Mouse (Mus musculus) spleen, embryonic (tissue): Measurements from ENCODE around the gene Akr1b3.
"Not testable (repeated sequence)": the region's sequence is repeated elsewhere in the genome, so short reads cannot be mapped to it uniquely, and the experiment has no call there.

ENCODE experiments used
- CTCF ChIA-PET: fragments of 350-600 bp; sonication (Branson Sonifier 250); formaldehyde crosslinking; loops from one replicate; lab custom pipeline; 2022; lab: Charles Lee

Akr1b3 gene

DNA sequence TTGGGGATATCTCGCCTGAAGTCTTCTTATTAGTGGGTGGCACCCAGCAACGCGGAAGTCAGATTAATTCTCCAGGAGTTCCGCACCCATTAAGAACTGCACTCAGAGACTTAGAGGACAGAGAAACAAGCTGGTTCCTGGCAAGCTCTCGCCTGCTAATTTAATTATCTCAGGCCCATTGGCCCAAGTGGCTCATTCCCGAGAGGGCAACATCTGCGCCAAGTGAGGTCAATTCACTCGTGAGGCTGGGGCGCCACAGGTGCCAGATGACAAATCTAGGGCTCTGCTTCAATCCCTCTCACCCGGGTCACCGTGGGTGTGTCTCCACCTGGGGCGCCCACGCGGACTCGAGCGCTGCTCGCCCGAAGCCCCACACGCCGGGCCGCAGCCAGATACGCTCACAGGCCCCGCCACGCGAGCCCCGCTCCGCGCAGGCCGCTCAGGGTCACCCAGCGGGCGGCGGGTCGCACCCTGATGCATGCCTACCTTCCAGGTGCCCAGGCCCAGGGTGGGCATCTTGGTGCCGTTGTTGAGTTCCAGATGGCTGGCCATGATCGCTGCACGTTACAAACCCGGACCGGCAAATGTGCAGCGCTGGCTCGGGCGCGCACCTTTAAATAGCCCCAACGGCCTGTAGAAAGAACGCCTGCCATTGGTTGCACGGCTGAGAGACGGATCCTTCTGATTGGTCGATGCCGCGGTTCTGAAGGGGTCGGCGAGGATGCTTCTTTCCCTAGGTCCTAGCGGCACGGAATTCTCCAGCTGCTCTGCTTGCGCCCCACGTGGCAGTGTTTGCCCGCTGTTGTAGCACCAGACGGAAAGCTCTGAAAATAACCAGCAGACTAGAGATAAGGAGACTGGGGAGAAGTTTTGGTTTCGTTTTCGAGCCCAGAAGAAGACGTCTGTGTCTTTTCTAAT, at the start of gene Akr1b3:
Akr1b3 (minus strand) TSS at position 625 of the 918 bp plus-strand sequence.
- CTCF ChIA-PET, result interaction anchor here (0.6 to 0.7 kb wide), 2 partner anchors 12 to 684 kb away, joined by 3 to 10 read pairs; no protein-coding TSS in a partner anchor

DNA sequence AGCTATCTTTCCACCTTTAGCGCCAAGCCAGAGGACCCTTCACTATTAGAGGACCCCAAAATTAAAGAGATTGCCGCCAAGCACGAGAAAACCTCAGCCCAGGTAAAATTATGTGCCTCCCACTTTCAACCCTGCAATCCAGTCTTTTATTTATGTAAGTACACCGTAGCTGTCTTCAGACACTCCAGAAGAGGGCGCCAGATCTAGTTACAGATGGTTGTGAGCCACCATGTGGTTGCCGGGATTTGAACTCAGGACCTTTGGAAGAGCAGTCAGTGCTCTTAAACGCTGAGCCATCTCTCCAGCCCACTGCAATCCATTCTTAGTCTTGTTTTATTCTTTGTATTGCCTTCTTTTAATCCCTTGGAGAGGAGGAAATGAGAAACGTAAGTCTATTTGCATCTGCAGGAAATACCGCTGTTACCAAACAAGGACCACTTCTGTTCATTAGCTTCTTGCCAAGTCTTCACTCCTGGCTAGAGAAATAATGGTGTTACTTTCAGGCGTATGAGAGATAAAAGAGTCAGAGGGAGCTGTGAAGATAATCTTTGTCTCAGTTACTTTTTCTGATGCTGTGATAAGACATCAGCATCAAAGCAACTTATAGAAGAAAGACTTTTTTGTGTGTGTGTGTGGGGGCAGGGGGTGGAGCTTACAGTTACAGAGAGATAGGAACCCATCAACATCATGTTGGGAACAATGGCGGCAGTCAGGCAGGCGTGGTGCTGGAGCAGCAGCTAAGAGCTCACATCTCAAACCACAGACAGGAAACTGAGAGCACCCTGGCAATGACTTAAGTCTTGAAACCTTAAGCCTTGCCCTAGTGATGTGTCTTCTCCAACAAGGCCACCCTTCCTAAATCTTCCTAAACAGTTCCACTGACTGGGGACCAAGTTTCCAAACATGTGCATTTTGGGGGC, 47.2 kb upstream of the Akr1b3 start:
- CTCF ChIA-PET, result no interaction called here

DNA sequence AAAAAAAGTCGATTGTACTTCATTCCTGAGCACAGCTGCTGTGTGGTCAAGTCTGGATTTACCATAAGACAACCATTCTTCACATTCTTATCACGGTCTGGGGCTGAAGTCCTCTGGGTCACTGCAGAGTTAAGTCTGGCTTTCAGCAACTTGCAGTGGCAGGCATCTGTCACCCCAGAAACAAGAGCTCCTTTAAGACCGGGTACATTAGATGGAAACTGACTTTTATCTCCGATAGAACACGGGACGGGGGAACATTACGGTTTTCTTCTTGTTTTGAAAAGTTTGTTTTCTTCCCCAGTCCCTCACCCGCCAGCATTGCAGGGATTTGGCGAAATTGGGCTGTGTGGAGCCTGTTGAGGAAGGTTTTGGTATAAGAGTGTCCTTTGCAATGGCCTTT, 38.6 kb upstream of the Akr1b3 start:
- CTCF ChIA-PET, result interaction anchor here (1.6 kb wide), 1 partner anchor 10 kb away, joined by 4 read pairs; no protein-coding TSS in a partner anchor

DNA sequence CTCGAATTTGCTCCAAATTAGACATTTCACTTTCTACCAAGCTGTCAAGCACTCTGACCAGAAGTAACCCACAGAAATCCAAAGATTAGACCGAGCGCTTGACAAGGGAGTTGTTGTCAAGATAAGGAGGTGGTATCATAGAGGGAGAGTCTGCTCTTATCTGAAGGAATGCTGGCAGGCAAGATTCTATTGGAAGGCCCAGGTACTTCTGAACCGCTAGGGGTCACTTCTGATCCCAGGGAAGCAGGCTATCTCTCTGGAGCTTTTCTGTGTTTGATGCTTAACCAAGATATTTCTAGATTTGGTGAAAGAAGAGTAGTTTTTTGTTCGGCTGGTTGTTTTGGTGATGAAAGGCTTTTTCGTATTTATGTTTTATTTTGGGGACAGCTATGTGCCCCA, 38.1 kb upstream of the Akr1b3 start:
- CTCF ChIA-PET, result interaction anchor here (1.6 kb wide), 1 partner anchor 9 kb away, joined by 4 read pairs; no protein-coding TSS in a partner anchor

DNA sequence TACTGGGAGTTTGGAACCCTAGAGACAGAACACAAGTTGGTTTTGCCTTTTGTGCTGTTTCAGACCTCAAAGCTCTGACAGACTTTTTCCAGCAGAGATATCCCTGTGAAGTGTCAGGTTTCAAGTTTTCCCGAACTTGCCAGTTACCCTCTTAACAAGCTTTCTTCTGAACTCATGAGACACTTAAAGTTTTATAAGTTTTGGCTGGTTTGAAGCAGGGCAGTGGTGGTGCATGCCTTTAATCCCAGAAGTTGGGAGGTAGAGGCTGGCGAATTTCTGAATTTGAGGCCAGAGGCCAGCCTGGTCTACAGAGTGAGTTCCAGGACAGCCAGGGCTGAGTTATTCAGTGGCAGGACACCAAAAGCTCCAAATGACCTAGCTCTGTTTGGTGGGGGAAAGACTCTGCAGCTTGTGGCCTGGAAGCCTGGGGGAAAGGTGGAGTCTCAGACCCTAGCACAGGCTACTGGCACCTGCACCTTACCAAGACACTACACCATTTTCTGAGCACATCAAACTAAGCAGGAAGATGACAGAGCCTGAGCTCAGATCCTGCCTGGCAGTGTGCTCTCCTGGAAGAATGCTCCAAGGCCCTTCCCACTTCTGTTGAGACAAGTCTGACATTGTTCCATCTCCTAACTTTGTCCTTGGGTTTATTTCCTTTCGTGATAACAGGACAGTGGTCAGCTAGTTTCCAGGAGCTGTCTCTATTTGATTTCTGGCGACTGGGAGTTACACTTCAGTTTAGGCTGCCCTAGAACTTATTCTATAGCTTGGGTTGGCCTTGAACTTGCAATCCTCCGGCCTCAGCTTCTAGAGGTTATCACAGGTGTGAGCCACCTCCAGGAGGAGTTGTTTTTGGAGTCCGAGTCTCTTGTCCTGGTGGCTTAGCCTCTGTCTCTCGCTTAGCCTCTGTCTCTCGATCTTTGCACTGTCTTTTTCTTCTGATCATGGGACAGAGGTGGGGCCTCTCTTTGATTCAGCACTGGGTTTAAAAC, 37.4 kb upstream of the Akr1b3 start:
- CTCF ChIA-PET, result interaction anchor here (1.6 kb wide), 1 partner anchor 9 kb away, joined by 4 read pairs; no protein-coding TSS in a partner anchor

DNA sequence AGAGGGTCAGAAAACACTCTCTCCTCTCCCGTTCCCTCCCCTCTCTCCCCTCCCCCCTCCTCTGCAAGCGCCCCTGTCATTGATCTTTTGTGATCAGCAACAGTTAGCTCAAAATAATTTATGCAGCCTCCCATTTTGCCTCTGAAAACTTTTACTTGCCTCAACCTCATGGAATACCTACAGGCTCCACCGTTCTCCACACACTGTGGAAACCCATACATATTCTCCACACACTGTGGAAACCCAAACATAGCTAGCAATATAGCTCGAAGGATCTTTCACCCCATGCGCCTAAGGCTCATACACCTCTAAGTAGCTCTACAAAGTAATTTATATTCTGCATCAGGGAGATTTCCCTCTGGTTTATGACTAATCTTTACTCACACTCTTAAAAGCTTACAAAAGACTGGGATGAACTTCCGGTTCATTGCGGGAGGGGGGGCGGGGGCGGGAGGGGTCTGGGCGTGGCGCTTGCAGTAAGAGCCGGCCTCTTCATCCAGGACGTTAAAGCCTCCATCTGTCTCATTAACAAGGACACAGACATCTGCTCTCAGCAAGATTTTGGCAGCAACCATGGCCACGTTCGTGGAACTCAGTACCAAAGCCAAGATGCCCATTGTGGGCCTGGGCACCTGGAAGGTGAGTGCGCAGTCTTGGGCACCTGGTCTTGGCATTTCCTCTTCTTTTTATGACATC, 36.5 kb upstream of the Akr1b3 start, which contains the start of gene Akr1b8:
Akr1b8 (plus strand) TSS at position 462 of the 696 bp plus-strand sequence.
- CTCF ChIA-PET, result interaction anchor here (0.6 kb wide), 1 partner anchor 51 kb away, joined by 5 read pairs; no protein-coding TSS in a partner anchor

DNA sequence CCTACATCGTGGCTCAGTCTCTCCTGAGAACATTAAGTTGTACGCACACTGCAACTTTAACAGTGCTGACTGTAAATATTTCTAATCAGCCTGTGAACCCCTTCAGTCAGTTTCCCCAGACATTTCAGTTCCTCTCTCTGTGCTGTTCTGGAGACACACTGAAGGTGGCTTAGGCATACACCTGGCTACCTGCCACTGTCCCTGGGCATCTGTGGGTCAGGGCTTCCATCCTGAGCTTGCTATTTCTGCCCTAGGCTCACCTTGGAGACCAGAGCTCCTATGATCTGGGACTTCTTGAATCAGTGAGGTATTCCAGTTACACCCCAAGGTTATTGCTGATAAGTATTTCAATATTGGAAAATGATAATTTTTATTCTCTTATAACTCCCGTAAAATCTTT, 35.1 kb upstream of the Akr1b3 start:
- CTCF ChIA-PET, result no interaction called here

DNA sequence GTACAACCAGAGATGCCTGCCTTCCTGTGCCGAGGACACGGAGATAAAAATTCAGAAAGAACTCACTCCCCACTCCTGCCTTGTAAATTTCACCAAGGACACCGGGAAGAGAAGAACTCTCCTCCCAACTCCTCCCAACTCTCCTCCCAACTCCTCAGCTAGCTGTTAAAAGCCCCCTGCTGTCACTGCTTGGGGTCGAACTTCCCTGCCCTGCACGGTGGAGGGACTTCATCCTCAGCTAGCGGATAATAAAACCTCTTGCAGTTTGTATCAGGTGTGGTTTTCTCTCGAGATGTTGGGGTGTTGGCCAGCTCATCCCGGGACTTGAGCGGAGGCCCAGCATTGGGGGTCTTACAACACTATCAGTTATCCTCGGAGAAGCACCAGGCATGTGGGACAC, 34.2 kb upstream of the Akr1b3 start:
- CTCF ChIA-PET, result not testable (repeated sequence)

DNA sequence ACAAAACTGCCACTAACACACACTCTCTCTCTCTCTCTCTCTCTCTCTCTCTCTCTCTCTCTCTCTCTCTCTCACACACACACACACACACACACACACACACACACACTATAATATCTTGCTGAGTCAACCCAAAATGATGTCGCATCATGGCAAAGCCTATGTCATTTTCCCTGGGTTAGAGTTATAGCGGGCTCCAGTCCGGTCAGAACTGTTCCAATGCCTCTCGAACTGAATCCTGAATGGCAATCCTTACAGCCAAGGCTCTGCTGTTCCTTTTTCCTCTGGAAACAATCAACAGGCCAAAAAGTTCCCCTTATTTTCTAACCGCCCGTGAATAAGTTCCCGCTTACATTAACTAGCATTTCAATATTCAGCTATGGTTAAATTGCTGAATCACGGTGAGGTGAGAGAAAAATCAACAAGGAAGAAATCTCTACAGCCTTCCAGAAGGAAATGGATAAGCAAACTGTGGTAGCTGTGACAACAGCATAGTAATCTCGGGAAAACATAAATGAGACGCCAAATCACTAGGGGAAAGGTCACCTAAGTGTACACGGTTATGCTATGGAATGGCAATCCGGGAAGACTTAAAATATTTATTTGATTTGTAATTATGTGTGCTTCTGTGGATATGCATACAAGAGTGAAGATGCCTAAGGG, 32.9 kb upstream of the Akr1b3 start:
- CTCF ChIA-PET, result no interaction called here

DNA sequence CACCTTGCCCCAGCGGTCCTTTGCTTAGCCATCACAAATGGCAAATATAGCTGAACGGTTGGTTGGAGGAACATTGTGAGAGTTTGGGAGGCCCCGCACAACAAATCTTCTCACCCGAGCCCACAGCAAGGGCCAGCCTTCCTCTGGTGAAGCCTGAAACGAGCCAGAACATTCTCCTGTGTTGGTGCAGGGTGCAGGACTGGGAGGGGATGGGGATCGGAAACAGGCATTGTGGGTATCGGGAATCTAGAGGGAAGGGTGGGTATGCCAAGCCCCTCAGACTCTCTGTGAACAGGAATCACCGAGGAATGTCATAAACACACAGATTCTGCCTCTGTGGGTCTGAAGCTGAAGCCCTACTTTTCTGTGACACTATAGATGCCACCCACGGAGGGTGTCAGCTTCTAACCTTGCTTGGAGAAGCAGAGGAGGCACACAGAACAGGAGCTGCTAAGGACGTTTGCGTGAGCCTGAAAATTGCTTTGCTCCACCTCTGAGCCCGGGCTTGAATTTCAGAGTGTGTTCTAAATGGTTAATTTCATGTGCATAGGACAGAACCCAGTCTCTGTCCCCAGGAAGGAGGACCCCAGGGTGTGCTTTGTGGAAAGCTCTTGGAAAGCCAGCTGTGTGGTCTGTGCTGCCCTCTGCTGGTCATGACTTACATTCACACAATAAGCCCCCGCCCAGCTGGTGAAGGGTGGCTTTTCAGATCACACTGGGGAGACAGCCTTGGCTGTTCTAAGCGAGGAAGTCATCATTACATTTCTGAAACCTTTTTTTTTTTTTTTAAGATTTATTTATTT, 29.0 kb upstream of the Akr1b3 start:
- CTCF ChIA-PET, result interaction anchor here (0.5 to 1.7 kb wide), 5 partner anchors 9 to 90 kb away, joined by 4 to 7 read pairs (median 4); no protein-coding TSS in a partner anchor

DNA sequence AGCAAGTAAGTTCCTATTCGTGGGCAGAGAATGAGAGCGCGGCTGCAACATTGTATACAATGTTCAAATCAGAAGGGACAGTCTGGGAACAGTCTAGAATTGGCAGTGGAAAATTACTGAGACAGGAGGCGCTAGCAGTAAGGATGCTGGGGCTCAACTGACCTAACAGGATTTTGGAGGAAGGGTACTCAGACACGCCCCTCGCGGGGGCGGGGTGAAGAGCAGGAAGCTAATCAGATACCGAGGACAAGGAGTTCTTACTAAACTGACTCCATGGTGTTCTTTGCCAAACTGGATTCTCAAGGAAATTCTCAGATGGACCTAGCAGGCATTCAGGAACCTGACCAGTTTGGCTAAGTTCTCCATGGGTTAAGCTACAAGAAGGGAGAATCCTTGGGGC, 27.7 kb upstream of the Akr1b3 start:
- CTCF ChIA-PET, result interaction anchor here (0.6 to 1.7 kb wide), 4 partner anchors 10 to 758 kb away, joined by 3 to 6 read pairs (median 4); no protein-coding TSS in a partner anchor

DNA sequence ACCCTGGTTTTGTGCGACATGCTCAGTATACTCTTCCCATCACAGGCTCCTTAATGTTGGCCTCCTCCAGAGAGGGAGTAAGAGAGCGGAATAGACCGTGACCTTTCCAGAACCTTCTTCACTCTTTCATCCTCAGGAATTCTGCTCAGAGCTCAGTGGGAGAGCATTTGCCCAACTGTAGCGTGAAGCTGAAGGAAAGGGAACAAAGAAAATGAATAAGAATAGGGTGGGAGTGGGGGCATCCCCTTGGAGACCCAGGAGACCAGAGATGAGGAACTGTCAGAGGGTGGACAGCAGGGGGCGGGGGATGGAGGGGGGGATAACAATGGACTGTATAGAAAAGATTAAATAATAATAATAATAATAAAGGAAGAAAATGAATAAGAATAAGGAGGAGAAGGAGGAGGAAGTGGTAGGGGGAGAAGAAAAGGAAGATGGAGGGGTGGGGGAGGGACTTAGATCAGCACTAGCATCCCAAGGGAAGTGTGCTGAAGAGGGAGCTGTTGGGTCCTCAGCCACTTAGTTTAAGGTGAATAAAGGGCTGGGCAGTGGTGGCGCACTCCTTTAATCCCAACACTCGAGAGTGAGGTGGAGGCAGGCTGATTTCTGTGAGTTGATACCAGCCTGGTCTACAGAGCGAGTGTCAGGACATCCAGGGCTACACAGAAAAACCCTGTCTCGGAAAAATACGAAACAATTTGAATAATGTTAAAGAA, 27.0 kb upstream of the Akr1b3 start:
- CTCF ChIA-PET, result interaction anchor here (0.6 kb wide), 1 partner anchor 50 kb away, joined by 3 read pairs; no protein-coding TSS in a partner anchor

DNA sequence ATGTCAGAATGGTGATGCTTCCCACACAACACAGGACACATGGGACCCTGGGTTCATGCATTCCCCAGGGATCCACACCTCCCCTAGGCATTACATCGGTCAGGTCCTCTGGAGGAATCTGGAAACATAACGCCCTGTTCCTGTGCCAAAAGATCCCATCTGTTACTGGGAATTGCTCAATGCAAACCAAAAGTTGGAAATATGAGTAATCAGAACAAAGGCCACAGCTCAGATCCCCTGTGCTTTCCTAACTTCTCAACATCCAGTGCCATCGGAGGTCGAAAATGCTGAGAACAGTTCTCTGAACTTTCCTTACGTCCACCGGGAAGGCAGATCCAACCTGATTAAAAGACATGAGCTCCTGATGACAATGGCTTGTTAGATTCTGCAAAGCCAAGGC, 26.1 kb upstream of the Akr1b3 start:
- CTCF ChIA-PET, result no interaction called here

DNA sequence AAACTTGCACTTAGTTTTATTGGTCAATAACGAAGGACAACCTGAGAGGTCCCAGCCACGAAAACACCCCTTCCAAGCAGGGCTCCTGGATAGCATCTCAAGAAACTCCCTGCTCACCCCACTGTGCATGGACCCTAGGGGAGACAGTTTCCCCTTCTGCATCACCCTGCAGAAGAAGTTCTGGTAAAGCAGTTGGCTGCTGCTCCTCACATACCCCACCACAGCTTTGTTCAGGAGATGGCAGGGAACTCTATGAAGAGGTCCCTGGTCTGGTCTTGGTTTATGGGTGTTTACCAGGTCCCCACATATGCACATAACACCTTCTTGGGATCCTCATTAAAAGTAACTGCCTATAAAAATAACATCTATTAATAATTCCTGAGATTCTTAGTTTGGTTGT, 25.2 kb upstream of the Akr1b3 start:
- CTCF ChIA-PET, result no interaction called here

DNA sequence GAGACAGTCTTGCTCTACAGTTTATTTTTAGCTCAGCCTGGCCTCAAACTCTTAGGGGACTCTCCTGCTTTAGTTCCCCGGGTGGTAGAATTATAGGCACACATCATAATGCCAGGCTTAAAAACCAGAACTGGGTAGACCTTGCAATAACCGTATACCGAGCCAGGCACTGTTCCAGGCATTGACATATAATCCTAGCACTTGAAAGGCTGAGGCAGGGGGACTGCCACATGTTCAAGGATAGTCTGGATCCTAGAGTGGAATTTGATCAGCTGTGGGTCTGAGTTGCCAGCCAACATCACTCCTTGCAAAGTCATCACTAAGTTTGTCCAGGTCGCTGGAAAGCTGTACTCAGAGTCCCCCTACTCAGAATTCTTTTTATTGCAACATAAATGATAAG, 24.7 kb upstream of the Akr1b3 start:
- CTCF ChIA-PET, result interaction anchor here (0.6 kb wide), 1 partner anchor 1060 kb away, joined by 3 read pairs; no protein-coding TSS in a partner anchor

DNA sequence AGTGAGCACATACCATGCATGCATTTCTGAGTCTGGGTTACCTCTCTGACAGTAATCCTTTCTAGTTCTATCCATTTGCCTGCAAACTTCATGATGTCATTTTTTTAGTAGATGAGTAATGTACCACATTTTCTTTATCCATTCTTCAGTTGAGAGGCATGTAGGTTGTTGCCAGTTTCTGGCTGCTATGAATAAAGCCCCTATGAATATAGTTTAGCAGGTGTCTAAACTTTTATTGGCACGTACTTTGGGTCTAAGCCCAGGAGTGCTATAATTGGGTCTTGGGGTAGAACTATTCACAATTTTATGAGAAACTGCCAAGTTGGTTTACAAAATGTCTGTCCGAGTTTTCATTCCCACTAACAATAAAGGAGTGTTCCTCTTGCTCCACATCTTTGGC, 20.5 kb upstream of the Akr1b3 start:
- CTCF ChIA-PET, result no interaction called here

DNA sequence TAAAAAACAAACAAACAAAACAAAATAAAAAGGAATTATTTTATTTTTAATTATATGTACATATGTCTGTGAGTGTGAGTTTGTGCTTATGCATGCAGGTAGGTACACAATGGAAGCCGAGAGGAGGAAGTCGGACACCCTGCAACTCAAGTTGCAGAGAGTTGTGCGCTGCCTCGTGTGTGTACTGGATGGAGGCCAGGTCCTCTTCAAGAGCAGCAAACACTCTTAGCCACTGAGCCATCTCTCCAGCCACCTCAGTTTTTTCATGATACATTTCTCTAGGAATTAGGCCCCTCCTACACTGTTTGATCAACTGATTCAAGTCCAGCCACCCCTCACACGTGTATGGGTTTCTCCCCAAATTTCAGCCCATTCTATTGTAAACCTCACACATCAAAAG, 17.4 kb upstream of the Akr1b3 start:
- CTCF ChIA-PET, result no interaction called here

DNA sequence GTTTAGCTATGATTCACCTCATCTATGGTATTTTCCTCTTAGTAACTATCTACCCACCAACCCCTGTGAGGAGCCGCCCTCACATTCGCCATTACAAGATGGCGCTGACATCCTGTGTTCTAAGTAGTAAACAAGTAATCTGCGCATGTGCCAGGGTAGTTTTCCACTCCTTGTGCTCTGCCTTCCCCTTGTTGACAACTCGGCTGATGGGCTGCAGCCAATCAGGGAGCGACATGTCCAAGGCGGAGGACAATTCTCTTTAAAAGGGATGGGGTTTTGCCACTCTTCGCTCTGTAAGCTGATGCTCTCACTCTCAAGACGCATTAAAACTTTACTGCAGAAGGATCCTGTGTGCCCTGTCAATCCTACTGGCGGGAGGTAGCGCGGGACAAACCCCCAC, 14.5 kb upstream of the Akr1b3 start:
- CTCF ChIA-PET, result not testable (repeated sequence)
